Mouse (Mus musculus) subcutaneous adipose tissue, adult 2 months (tissue): ENCODE data around the gene Txndc16. TPM values are rescaled to one million over a fixed set of nuclear protein-coding genes. Genes with fewer than 3 reads are reported as not detected.

ENCODE experiments used
- polyA plus RNA-seq: library from polyadenylated mRNA; depleted of rRNA; stranded (reverse); fragments of >200 nt; gene quantifications from 2 replicates; pipeline ENCODE4 v1.2.3, GENCODE M21; 2012; ENCODE audit warnings: low replicate concordance; rRNA removed

Gene Txndc16
- polyA plus RNA-seq = 5.7 and 8.5 TPM in 2 replicates

GRCm38 (mm10) chr14:45220090-45220956 lies at the start of gene Txndc16:
Gene Txndc16, minus strand, starts transcription at chr14:45220328.

DNA sequence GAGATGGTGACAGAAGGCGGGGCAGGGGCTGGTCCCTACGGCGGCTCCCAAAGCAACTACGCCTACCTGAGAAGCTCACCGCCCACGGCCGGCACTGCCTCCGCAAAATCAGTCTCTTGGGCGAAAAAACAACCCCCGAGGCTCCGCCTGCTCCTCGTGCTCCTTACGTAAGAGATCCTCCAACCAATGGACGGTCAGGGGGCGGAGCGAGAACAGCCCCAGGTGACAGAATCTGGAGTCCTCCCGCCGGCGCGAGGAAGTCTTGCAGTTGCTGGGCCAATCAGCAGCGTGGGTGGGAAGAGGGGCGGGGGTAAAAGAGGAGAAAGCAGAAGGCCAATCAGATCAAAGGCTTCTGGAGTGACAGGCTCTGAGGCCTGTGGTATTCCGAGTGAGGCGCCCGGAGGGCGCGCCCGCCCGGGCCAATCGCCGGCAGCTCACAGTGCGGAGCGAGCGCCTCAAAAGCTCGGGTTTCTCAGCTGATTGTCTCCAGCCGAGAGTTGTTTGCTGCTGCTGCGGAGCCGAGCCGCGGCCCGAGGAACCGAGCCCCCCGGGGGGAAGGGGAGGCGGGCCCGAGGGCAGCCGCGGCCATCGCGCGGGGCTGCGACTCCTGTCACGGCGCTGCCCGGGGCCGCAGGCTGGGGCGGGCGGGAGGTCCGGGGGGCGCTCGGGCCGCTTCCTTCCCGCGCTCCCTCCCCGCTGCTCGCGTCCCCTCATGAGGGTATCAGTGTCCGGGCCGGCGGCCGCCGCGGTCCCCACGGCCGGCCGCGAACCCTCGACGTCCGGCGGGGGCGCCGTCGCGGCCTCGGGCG lies 643 bp downstream of the Txndc16 start, which contains the start of gene Gpr137c:
Gene Gpr137c, plus strand, starts transcription at position 437 of the 809 bp plus-strand sequence.

Other genes with a start within 250 kb of the Txndc16 start
- gene Ptger2, start 232.1 kb downstream of the Txndc16 start, polyA plus RNA-seq = 4.0 and 4.2 TPM in 2 replicates
- gene Gpr137c, start 611 bp downstream of the Txndc16 start, polyA plus RNA-seq = 1.2 and 2.4 TPM in 2 replicates
- 7.2 and 9.7 TPM in 2 replicates for gene Ero1l, start 98.4 kb upstream of the Txndc16 start, polyA plus RNA-seq
- gene Psmc6, start 109.5 kb upstream of the Txndc16 start, polyA plus RNA-seq = 30.6 and 43.4 TPM in 2 replicates
- gene Styx, start 130.8 kb upstream of the Txndc16 start, polyA plus RNA-seq = 2.5 and 9.7 TPM in 2 replicates
- 4.2 and 6.0 TPM in 2 replicates for gene Gnpnat1, start 184.6 kb upstream of the Txndc16 start, polyA plus RNA-seq